ENCODE assay signal across 9 mouse cellular contexts in genomic region chr1:191277549-191278059, GRCm38 (mm10). TPM values are rescaled to one million over a fixed set of nuclear protein-coding genes. Genes with fewer than 3 reads are reported as not detected.
DNase-seq lines count a peak whose midpoint lies in the region; ATAC-seq and TF ChIP-seq lines count a peak whose summit lies in the region.
"Had no signal": no experiment of that assay in that cellular context is flagged by ENCODE, and none has a peak within 500 bp of the region (broad histone marks: within the 10 kb centered on the region; RNA-seq: fewer than 3 reads in every experiment).

No protein-coding gene starts in this region.

- peak; percentile 79 for TF ChIP-seq EP300 in lung, postnatal 0 days (IDR thresholded peaks at IDR 0.05)

- no peak overlapping the region for H3K4me2 ChIP-seq in intestine, embryonic 16.5 days (ENCODE audit: low read depth, low read length)
- no peak overlapping the region for H3K4me2 ChIP-seq in lung, postnatal 0 days (replicated peaks; ENCODE audit: low read depth, low read length)
- H3K4me2 ChIP-seq in midbrain, embryonic 15.5 days, result no peak overlapping the region

- H3K9ac ChIP-seq in intestine, embryonic 16.5 days (ENCODE audit: low read depth, low read length), result no peak overlapping the region
- no peak overlapping the region for H3K9ac ChIP-seq in lung, postnatal 0 days (replicated peaks; ENCODE audit: low read depth)
- H3K9ac ChIP-seq in midbrain, embryonic 15.5 days, result no peak overlapping the region

- no peak for TF ChIP-seq CTCF in lung, postnatal 0 days (IDR thresholded peaks at IDR 0.05)
- TF ChIP-seq CTCF in layer of hippocampus, adult 2 months (conservative IDR thresholded peaks at IDR 0.05), result no peak

- no peak overlapping the region for H3K4me3 ChIP-seq in intestine, embryonic 16.5 days (ENCODE audit: low read length)
- H3K4me3 ChIP-seq in lung, postnatal 0 days (ENCODE audit: low read depth, low read length), result no peak overlapping the region
- H3K4me3 ChIP-seq in midbrain, embryonic 15.5 days, result no peak overlapping the region
- no peak overlapping the region for H3K4me3 ChIP-seq in layer of hippocampus, adult 2 months

- H3K27ac ChIP-seq in intestine, embryonic 16.5 days (ENCODE audit: low read length), result peak overlapping the region; percentile 61
- peak overlapping the region; percentile 73 for H3K27ac ChIP-seq in lung, postnatal 0 days (ENCODE audit: low read length)
- H3K27ac ChIP-seq in midbrain, embryonic 15.5 days, result no peak overlapping the region
- H3K27ac ChIP-seq in layer of hippocampus, adult 2 months, result no peak overlapping the region

- peaks cover 7% of the 10 kb centered on the region; the same call in 1 of the 2 replicates for H3K4me1 ChIP-seq in intestine, embryonic 16.5 days (ENCODE audit: control insufficient read depth, insufficient read depth, low read length)
- no peaks in the 10 kb centered on the region; the same call in 1 of the 2 replicates for H3K4me1 ChIP-seq in lung, postnatal 0 days (ENCODE audit: insufficient read depth, low read depth, low read length)
- no peaks in the 10 kb centered on the region for H3K4me1 ChIP-seq in midbrain, embryonic 15.5 days

- peak; percentile 54 to 76 for DNase-seq in urinary bladder, adult 18-20 months (ENCODE audit: low spot score in 2 of 2)
- DNase-seq in urinary bladder, postnatal 10 days (ENCODE audit: low spot score), result no peak
- DNase-seq in lung, postnatal 0 days (ENCODE audit: low spot score), result peak; percentile 96
- DNase-seq in ovary, postnatal 10 days (ENCODE audit: low spot score), result no peak
- DNase-seq in ovary, postnatal 14 days (ENCODE audit: low spot score), result no peak
- DNase-seq in layer of hippocampus, adult 2 months (ENCODE audit: low spot score in 2 of 2), result no peak

- H3K9me3 ChIP-seq in intestine, embryonic 16.5 days (ENCODE audit: control insufficient read depth, low read length), result no peaks in the 10 kb centered on the region
- H3K9me3 ChIP-seq in lung, postnatal 0 days (ENCODE audit: low read length), result no peaks in the 10 kb centered on the region
- H3K9me3 ChIP-seq in midbrain, embryonic 15.5 days, result no peaks in the 10 kb centered on the region

- no peaks in the 10 kb centered on the region for H3K36me3 ChIP-seq in intestine, embryonic 16.5 days (ENCODE audit: control insufficient read depth, insufficient read depth, low read length)
- H3K36me3 ChIP-seq in lung, postnatal 0 days (ENCODE audit: insufficient read depth, low read length), result no peaks in the 10 kb centered on the region
- no peaks in the 10 kb centered on the region for H3K36me3 ChIP-seq in midbrain, embryonic 15.5 days (replicated peaks)

- ATAC-seq in intestine, embryonic 16.5 days, result peak; percentile 87
- ATAC-seq in lung, postnatal 0 days, result peak; percentile 92
- no peak for ATAC-seq in midbrain, embryonic 15.5 days (replicated peaks)

- no peaks in the 10 kb centered on the region for H3K27me3 ChIP-seq in intestine, embryonic 16.5 days (replicated peaks; ENCODE audit: control insufficient read depth, insufficient read depth, low read length)
- no peaks in the 10 kb centered on the region for H3K27me3 ChIP-seq in lung, postnatal 0 days (replicated peaks; ENCODE audit: insufficient read depth, low read length)
- no peaks in the 10 kb centered on the region for H3K27me3 ChIP-seq in midbrain, embryonic 15.5 days (replicated peaks)

- WGBS in intestine, embryonic 16.5 days, result 43% methylated on average over 14 of the region's 14 CpGs
- WGBS in lung, postnatal 0 days, result 54% methylated on average over 14 of the region's 14 CpGs
- 74% methylated on average over 14 of the region's 14 CpGs for WGBS in midbrain, embryonic 15.5 days

RNA-seq across cellular contexts. Expression of gene Nenf, which starts 40.4 kb away (rescaled TPM):
- 83.3 and 88.7 TPM in 2 replicates for polyA plus RNA-seq in intestine, embryonic 16.5 days (2015; fragmentation: Nextera tagmentation; extraction: Ambion mirVana)
- polyA plus RNA-seq in lung, postnatal 0 days (2015; fragmentation: Nextera tagmentation; extraction: Ambion mirVana), result 149 and 177 TPM in 2 replicates
- polyA plus RNA-seq in midbrain, embryonic 15.5 days (2015; fragmentation: Nextera tagmentation; extraction: Ambion mirVana), result 111 and 123 TPM in 2 replicates
- 10 to 100 TPM; 61.5 to 70.8 TPM for total RNA-seq in layer of hippocampus, adult 2 months (2021)

RNA-seq across cellular contexts. Expression of gene Tmem206, which starts 48.1 kb away (rescaled TPM):
- 18.2 and 19.3 TPM in 2 replicates for polyA plus RNA-seq in intestine, embryonic 16.5 days (2015; fragmentation: Nextera tagmentation; extraction: Ambion mirVana)
- polyA plus RNA-seq in lung, postnatal 0 days (2015; fragmentation: Nextera tagmentation; extraction: Ambion mirVana), result 13.1 and 14.7 TPM in 2 replicates
- polyA plus RNA-seq in midbrain, embryonic 15.5 days (2015; fragmentation: Nextera tagmentation; extraction: Ambion mirVana), result 43.2 and 44.5 TPM in 2 replicates
- 1 to 10 TPM; 8.0 to 8.7 TPM for total RNA-seq in layer of hippocampus, adult 2 months (2021)

RNA-seq across cellular contexts. Expression of gene Atf3, which starts 59.8 kb away (rescaled TPM):
- 4.1 and 5.6 TPM in 2 replicates for polyA plus RNA-seq in intestine, embryonic 16.5 days (2015; fragmentation: Nextera tagmentation; extraction: Ambion mirVana)
- polyA plus RNA-seq in lung, postnatal 0 days (2015; fragmentation: Nextera tagmentation; extraction: Ambion mirVana), result 8.2 and 8.3 TPM in 2 replicates
- 1.5 and 1.6 TPM in 2 replicates for polyA plus RNA-seq in midbrain, embryonic 15.5 days (2015; fragmentation: Nextera tagmentation; extraction: Ambion mirVana)
- total RNA-seq in layer of hippocampus, adult 2 months (2021), result under 1 TPM; 0.52 to 0.67 TPM
- polyA plus RNA-seq: testis, adult 2 months had no signal

Comparison
In these comparisons a context has a peak if more than half of its experiments do, and no peak if none do; other contexts are left out.
1. DNase-seq: peak in urinary bladder, adult 18-20 months (2 of 2) and lung, postnatal 0 days (single experiment); none in urinary bladder, postnatal 10 days (single experiment), ovary, postnatal 10 days (single experiment), ovary, postnatal 14 days (single experiment) and layer of hippocampus, adult 2 months (0 of 2).
2. H3K27ac ChIP-seq: peak in intestine, embryonic 16.5 days (single experiment) and lung, postnatal 0 days (single experiment); none in midbrain, embryonic 15.5 days (single experiment) and layer of hippocampus, adult 2 months (single experiment).